Mouse (Mus musculus) midbrain, embryonic 12.5 days (tissue): ENCODE measurements around the gene Sumf2. TPM values are rescaled to one million over a fixed set of nuclear protein-coding genes. Genes with fewer than 3 reads are reported as not detected.

Experiments used
- ATAC-seq: fragments of 200-750 bp; cut with Nextera tagmentation; 2 replicates; pipeline ENCODE4 v1.8.0; 2017; ENCODE audit warnings: low read depth, moderate TSS enrichment, moderate library complexity; ENCODE audit not compliant: low FRiP score
- H3K27ac ChIP-seq: fragments of 300-500 bp; sonication (generic); replicated peaks from 2 replicates; pipeline ENCODE4 v1.5.1; 2016; ENCODE audit warnings: mild to moderate bottlenecking
- H3K27me3 ChIP-seq: fragments of 300-500 bp; sonication (generic); 2 replicates; pipeline ENCODE4 v1.6.1; 2016; ENCODE audit warnings: mild to moderate bottlenecking
- H3K36me3 ChIP-seq: fragments of 300-500 bp; sonication (generic); 2 replicates; pipeline ENCODE4 v1.6.1; 2016
- H3K4me1 ChIP-seq: fragments of 300-500 bp; sonication (generic); 2 replicates; pipeline ENCODE4 v1.6.1; 2016
- H3K4me2 ChIP-seq: fragments of 300-500 bp; sonication (generic); replicated peaks from 2 replicates; pipeline ENCODE4 v1.6.1; 2016; ENCODE audit warnings: mild to moderate bottlenecking, moderate library complexity
- H3K4me3 ChIP-seq: fragments of 300-500 bp; sonication (generic); 2 replicates; pipeline ENCODE4 v1.5.1; 2016; ENCODE audit warnings: mild to moderate bottlenecking
- H3K9ac ChIP-seq: fragments of 300-500 bp; sonication (generic); replicated peaks from 2 replicates; pipeline ENCODE4 v1.6.1; 2016; ENCODE audit warnings: mild to moderate bottlenecking, moderate library complexity
- H3K9me3 ChIP-seq: fragments of 300-500 bp; sonication (generic); 2 replicates; pipeline ENCODE4 v1.6.1; 2016; ENCODE audit warnings: mild to moderate bottlenecking
- WGBS: fragments of 180-500 bp; shearing (Covaris S2); methylation state at CpG from one replicate; pipeline ENCODE4 v1.1.7; 2016; 5-methylcytosine and 5-hydroxymethylcytosine counted together
- polyA plus RNA-seq: library from polyadenylated mRNA; unstranded; fragments of >200 nt; fragmentation: Nextera tagmentation; extraction: Ambion mirVana; gene quantifications from 2 replicates; pipeline ENCODE4 v1.2.1, GENCODE M21; 2016

Sumf2 gene
- polyA plus RNA-seq, result 47.9 and 50.8 TPM in 2 replicates

DNA sequence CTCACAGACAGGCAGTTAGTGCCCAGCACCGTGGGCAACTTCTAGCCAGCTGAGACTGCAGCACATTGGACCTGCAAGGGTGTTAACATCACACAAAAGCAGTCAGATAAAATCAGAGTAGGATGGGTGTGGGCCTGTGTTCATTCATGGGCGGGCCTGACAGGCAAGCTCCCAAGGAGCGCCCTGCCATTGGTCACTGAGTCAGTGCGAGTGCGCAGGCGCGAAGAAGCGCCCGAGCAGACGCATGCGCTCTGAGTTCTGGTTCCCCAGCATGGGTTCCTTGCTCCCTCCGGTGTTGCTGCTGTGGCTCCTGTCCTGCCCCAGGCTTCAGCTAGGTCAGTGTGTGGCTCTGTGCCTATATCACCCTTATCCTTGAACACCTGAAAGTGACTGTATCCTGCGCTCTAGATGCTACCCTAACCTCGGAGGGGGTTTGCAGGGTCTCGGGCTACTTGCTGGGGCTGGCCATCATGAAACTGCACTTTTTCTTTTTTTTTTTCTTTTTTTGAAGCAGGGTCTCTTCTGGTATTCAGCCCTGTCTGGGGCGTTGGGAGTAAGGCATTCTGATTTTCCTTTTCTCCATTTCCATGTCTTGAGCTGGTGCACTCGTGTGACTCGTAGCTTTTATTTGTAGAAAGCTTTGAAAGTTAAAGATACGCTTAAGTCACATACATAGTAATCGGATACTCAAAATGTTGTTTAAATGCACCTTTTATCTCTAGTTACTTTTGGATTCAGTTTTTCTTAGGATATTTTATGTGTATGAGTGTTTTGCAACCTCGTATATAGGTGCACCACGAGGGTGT lies at the start of gene Sumf2:
Sumf2 (plus strand) TSS at position 235 of the 806 bp plus-strand sequence.
- peak within 1 kb of the TSS; percentile 58 for H3K27ac ChIP-seq
- H3K4me1 ChIP-seq, result peaks cover 13% of the 10 kb centered on the region; the same call in 1 of the 2 replicates
- H3K4me2 ChIP-seq, result peak within 1 kb of the TSS; percentile 63
- ATAC-seq, result peak; percentile 99
- H3K36me3 ChIP-seq, result peaks cover 24% of the 10 kb centered on the region
- peak within 1 kb of the TSS; percentile 64 for H3K4me3 ChIP-seq
- H3K9me3 ChIP-seq, result no peaks in the 10 kb centered on the region
- whole genome bisulfite sequencing, result 13% methylated on average over 22 of the region's 22 CpGs
- H3K9ac ChIP-seq, result peak within 1 kb of the TSS; percentile 72
- H3K27me3 ChIP-seq, result no peaks in the 10 kb centered on the region

DNA sequence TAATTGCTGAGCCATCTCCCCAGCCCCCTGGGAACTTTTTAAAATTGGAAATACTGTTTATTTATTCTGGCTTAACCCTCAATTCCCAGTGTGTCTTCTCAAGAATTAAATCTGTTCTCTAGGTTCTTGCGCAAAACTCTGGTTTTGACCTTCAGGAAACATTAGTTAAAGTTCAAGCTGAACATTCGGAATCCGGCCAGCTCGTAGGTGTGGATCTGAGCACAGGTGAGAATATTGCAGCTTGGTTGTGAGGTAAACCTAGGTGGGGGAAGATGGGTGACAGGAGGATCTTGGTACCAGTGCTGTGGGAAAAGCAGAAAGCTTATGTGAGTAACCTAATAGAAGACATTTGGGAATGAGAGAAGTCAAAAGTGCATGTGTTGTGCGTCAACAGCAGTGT lies 1.9 kb upstream of the Sumf2 start:
- peaks cover 24% of the 10 kb centered on the region for H3K36me3 ChIP-seq
- 97% methylated on average over 5 of the region's 5 CpGs for WGBS
- ATAC-seq, result no peak
- no peak overlapping the region for H3K4me2 ChIP-seq
- no peaks in the 10 kb centered on the region for H3K9me3 ChIP-seq
- H3K4me3 ChIP-seq, result no peak overlapping the region
- no peak overlapping the region for H3K9ac ChIP-seq
- peaks cover 13% of the 10 kb centered on the region; the same call in 1 of the 2 replicates for H3K4me1 ChIP-seq
- H3K27me3 ChIP-seq, result no peaks in the 10 kb centered on the region
- no peak overlapping the region for H3K27ac ChIP-seq

DNA sequence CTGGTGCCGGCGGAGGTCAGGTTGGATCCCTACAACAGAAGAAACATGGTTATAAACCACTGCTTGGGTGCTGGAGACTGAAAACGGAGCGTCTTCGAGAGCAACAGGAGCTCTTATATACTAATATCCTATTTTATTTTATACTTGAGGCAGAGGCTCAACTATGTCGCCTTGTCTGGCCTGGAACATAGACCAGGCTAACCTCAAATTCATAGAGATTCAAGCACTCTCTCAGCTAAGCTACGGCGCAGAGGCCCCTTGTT lies 703 bp downstream of the Sumf2 start:
- Histone ChIP-seq H3K9me3 (no peaks in the 10 kb centered on the region), H3K4me2 (peak overlapping the region; percentile 63), H3K4me1 (peaks cover 13% of the 10 kb centered on the region; the same call in 1 of the 2 replicates), H3K27me3 (no peaks in the 10 kb centered on the region), H3K36me3 (peaks cover 24% of the 10 kb centered on the region), H3K9ac (peak overlapping the region; percentile 72; the same call in 1 of the 2 replicates), H3K4me3 (peak overlapping the region; percentile 64), H3K27ac (no peak overlapping the region)
- ATAC-seq, result no peak
- 67% methylated on average over 8 of the region's 8 CpGs for WGBS

DNA sequence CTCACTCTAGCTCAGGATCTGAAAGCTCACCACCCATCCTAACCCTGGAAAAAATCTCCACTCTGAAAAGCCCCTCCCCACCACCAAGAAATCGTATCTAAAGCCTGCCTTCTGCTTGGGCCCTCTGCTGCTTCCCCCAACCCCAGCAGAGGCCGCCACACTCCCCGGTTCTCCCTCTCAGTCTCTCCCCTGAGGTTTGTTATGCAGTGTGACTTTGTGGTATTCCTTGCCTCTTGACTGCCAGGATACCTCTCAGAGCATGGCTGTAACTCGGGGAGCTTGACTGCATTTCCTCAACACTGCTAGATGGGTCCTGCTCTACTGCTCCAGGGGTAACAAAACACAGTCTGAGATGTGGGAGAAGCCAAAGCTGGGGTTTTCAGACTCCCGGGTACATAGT lies 8.4 kb downstream of the Sumf2 start:
- no peak overlapping the region for H3K9ac ChIP-seq
- H3K27ac ChIP-seq, result no peak overlapping the region
- no peaks in the 10 kb centered on the region for H3K4me1 ChIP-seq
- no peak for ATAC-seq
- H3K27me3 ChIP-seq, result no peaks in the 10 kb centered on the region
- WGBS, result 47% methylated on average over 5 of the region's 5 CpGs
- H3K9me3 ChIP-seq, result no peaks in the 10 kb centered on the region
- no peak overlapping the region for H3K4me2 ChIP-seq
- H3K36me3 ChIP-seq, result peaks cover 44% of the 10 kb centered on the region
- H3K4me3 ChIP-seq, result no peak overlapping the region

DNA sequence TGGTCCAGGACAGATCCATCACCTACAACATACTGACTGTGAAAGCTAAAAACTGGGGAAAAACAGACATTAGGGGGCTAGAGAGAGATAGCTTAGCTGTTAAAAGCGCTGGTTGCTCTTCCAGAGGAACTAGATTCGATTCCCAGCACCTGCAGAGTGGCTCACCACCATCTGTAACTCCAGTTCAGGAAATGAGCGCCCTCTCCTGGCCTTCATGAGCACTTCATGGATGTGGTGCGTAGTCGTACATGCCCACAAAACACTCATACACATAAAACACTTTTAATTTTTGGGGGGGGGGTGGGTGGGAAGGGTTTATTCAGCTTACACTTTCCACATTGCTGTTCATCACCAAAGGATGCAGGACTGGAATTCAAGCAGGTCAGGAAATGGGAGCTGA lies 9.6 kb downstream of the Sumf2 start:
- no peak for ATAC-seq
- Histone ChIP-seq H3K4me1 (no peaks in the 10 kb centered on the region), H3K9me3 (no peaks in the 10 kb centered on the region), H3K9ac (no peak overlapping the region), H3K27me3 (no peaks in the 10 kb centered on the region), H3K4me2 (no peak overlapping the region), H3K27ac (no peak overlapping the region), H3K4me3 (no peak overlapping the region), H3K36me3 (peaks cover 54% of the 10 kb centered on the region)
- 84% methylated on average over 5 of the region's 5 CpGs for WGBS

DNA sequence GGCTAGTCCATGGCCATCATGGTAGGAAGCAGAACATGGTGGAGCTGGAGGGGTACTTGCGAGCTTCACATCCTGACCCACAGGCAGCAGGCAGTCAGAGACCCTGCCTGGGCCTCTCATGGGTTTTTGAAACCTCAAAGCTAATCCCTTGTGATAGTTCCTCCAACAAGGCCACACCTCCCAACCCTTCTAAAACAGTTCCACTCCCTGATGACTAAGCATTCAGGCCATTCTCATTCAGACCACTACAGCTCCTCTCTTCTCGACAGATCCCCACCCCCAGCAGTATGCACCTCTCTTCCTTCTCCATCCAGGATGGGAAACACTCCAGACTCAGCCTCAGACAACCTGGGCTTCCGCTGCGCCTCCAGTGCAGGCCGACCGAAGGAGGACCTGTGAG lies 15.5 kb downstream of the Sumf2 start:
- WGBS, result 97% methylated on average over 6 of the region's 6 CpGs
- H3K9me3 ChIP-seq, result no peaks in the 10 kb centered on the region
- H3K4me3 ChIP-seq, result no peak overlapping the region
- no peak overlapping the region for H3K9ac ChIP-seq
- ATAC-seq, result no peak
- no peak overlapping the region for H3K27ac ChIP-seq
- H3K27me3 ChIP-seq, result no peaks in the 10 kb centered on the region
- peaks cover 51% of the 10 kb centered on the region for H3K36me3 ChIP-seq
- no peak overlapping the region for H3K4me2 ChIP-seq
- H3K4me1 ChIP-seq, result 0 out of 2 replicates have a peak, but pooled peaks cover 3% of the 10 kb centered on the region

DNA sequence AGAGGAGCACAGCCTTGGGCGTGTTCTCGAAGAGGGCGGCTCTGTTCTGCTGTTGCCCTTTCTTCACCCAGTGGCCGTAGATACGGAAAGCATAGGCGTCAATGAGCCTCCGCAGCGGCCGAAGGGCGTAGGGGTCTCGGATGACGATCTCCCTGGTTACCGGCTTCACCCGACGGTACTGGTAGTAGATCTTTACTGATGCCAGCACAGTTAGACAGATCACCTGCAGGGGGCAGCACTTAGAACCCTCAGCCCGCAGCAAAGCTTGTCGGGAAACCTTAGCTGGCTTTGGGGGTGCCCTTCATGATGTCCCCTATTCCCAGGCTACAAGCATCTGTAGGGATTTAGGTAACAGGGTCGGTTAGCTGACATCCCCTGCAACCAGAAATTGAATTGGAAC lies 17.7 kb downstream of the Sumf2 start:
- Histone ChIP-seq H3K4me3 (no peak overlapping the region), H3K27me3 (no peaks in the 10 kb centered on the region), H3K4me2 (peak overlapping the region; percentile 17; the same call in 1 of the 2 replicates), H3K9me3 (no peaks in the 10 kb centered on the region), H3K4me1 (0 out of 2 replicates have a peak, but pooled peaks cover 3% of the 10 kb centered on the region), H3K27ac (no peak overlapping the region), H3K9ac (no peak overlapping the region; the same call in 1 of the 2 replicates), H3K36me3 (peaks cover 33% of the 10 kb centered on the region)
- no peak for ATAC-seq
- WGBS, result 14% methylated on average over 18 of the region's 18 CpGs

DNA sequence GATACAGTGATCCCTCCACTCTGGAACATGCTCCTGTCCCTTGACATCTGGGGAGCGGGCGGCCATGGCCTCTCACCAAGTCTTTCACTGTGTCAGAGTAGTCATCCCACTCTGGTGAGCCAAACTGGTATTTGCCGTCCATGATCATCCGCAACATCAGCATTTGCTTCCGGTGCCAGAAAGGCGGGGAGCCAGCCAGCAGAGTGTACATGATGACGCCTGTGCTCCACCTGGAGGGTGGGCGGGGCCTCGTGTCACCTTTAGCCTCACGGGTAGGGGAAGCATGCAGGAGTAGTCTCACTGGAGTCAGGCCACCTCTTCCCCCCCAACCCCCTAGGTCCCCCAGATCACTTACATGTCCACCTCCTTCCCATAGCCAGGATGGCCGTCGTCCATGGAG lies 19.1 kb downstream of the Sumf2 start:
- no peak overlapping the region for H3K9ac ChIP-seq
- WGBS, result 91% methylated on average over 12 of the region's 12 CpGs
- ATAC-seq, result no peak
- H3K27me3 ChIP-seq, result no peaks in the 10 kb centered on the region
- H3K4me2 ChIP-seq, result no peak overlapping the region
- no peak overlapping the region for H3K4me3 ChIP-seq
- H3K27ac ChIP-seq, result no peak overlapping the region
- no peaks in the 10 kb centered on the region for H3K9me3 ChIP-seq
- 0 out of 2 replicates have a peak, but pooled peaks cover 3% of the 10 kb centered on the region for H3K4me1 ChIP-seq
- H3K36me3 ChIP-seq, result peaks cover 20% of the 10 kb centered on the region

DNA sequence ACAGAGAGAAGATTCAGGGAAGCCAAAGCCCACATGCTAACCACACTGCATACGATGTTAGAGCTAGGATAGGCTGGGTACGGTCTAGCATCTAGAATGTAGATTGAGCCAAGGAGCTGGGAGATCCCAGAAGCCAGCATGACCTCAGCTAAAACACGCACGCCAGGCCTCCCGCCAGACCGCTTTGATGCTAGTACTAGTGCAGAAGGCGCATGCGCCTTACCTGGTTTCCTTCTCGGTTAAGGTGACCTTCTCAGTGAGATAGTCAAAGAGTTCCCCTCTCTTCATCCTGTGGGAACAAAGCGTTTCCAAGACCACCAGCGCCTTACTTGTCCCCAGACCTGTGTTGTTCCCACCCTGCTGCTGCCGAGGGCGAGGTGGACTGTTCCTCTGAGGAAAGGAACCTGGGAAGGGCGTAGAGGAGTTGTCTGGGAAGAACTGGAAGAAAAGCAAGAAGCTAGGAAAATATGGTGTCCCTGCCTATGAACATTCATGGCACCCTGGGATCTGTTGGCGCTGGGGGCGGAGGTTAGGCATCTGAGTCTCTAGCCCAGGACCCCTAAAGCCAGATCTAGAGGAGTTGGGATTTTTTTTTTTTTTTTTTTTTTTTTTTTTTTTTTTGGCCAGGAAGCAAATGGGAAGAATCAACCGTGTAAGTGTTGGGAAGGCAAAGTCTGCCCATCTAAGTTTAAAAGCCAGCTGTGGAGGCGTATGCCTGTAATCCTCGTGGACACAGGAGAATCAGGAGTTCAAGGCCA lies 22.6 kb downstream of the Sumf2 start:
- H3K36me3 ChIP-seq, result no peaks in the 10 kb centered on the region
- no peak overlapping the region for H3K4me3 ChIP-seq
- WGBS, result 90% methylated on average over 19 of the region's 19 CpGs
- no peak overlapping the region for H3K9ac ChIP-seq
- H3K4me2 ChIP-seq, result no peak overlapping the region
- ATAC-seq, result no peak
- no peak overlapping the region for H3K27ac ChIP-seq
- H3K9me3 ChIP-seq, result no peaks in the 10 kb centered on the region
- H3K27me3 ChIP-seq, result no peaks in the 10 kb centered on the region
- no peaks in the 10 kb centered on the region for H3K4me1 ChIP-seq

DNA sequence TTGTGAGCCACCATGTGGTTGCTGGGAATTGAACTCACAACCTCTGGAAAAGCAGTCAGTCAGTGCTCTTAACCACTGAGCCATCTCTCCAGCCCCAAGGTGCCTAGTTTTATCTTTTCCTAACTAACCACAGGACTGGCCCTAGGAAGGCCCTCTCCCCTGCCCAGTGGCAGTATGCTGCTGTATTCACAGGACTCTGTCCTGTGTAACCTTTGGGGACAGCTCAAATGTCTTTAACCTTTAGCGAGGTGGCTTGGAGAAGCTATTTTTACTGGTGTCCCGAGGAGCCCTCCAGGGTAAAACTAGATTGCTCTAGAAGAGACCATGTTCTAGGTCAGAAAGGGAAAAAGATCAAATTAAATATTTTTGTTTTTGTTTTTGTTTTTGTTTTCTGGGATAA lies 24.5 kb downstream of the Sumf2 start:
- Histone ChIP-seq H3K9me3 (no peaks in the 10 kb centered on the region), H3K4me2 (no peak overlapping the region), H3K9ac (no peak overlapping the region), H3K4me3 (no peak overlapping the region), H3K4me1 (no peaks in the 10 kb centered on the region), H3K27ac (no peak overlapping the region), H3K36me3 (no peaks in the 10 kb centered on the region), H3K27me3 (no peaks in the 10 kb centered on the region)
- 92% methylated on average over 2 of the region's 2 CpGs for WGBS
- no peak for ATAC-seq

DNA sequence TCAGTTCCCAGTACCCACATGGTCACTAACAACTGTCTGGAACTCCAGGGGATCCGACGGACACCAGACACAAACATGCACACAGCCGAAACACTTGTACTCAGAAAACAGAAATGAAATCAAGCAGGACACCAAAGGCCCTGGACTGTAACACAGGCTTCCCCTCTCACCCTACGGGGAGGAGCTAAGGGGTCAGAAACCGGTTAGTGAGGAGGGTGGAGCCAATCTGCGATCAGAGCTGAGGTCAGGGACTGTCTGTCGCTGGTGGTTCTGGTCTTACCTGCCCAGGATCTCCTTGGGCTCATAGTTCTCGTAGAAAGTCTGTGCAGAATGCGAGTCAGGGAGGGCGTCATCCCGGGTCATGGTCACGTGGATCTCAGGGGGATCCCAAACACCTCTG lies 27.2 kb downstream of the Sumf2 start:
- Histone ChIP-seq H3K4me3 (no peak overlapping the region), H3K9me3 (no peaks in the 10 kb centered on the region), H3K9ac (no peak overlapping the region), H3K27me3 (no peaks in the 10 kb centered on the region), H3K4me1 (no peaks in the 10 kb centered on the region), H3K4me2 (no peak overlapping the region), H3K27ac (no peak overlapping the region), H3K36me3 (no peaks in the 10 kb centered on the region)
- ATAC-seq, result no peak
- 89% methylated on average over 12 of the region's 12 CpGs for WGBS

DNA sequence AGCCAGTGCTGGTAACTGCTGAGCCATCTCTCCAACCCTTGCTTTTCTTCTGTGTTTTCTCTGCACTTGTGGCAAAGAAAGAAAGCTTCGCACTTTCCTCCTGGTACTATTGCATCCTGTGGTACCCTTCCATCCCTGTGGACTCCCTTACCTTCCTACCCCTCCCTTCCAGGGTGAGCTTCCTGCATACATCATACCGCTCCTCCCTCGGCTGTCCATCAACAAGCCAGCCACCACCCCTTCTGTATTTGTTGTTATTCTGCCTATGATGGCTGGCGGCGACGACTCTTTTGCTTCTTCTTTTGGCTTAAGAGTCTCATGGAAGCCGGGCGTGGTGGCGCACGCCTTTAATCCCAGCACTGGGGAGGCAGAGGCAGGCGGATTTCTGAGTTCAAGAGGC lies 28.3 kb downstream of the Sumf2 start:
- Histone ChIP-seq H3K36me3 (peaks cover 5% of the 10 kb centered on the region), H3K27ac (no peak overlapping the region), H3K4me3 (no peak overlapping the region), H3K27me3 (no peaks in the 10 kb centered on the region), H3K4me1 (no peaks in the 10 kb centered on the region), H3K9ac (no peak overlapping the region), H3K4me2 (no peak overlapping the region), H3K9me3 (no peaks in the 10 kb centered on the region)
- no peak for ATAC-seq
- WGBS, result 82% methylated on average over 11 of the region's 11 CpGs
